Mouse (Mus musculus) layer of hippocampus, adult 2 months (tissue): ENCODE measurements around the gene Tob2. TPM values are rescaled to one million over a fixed set of nuclear protein-coding genes. Genes with fewer than 3 reads are reported as not detected.

Source experiments
- DNase-seq, 2 experiments: peaks; one replicate each; pipeline ENCODE4 v3.0.0; 2022; ENCODE audit warnings: low spot score in 2 of 2
- H3K27ac ChIP-seq: fragments of 200-600 bp; 2 replicates; pipeline ENCODE4 v1.8.1; 2022
- H3K4me3 ChIP-seq: fragments of 200-600 bp; 2 replicates; pipeline ENCODE4 v1.8.1; 2022; ENCODE audit warnings: mild to moderate bottlenecking
- CTCF ChIP-seq: fragments of 200-600 bp; conservative IDR thresholded peaks from 2 replicates; pipeline ENCODE4 v1.8.1; 2022; ENCODE audit warnings: antibody characterized with exemption, mild to moderate bottlenecking, moderate library complexity
- total RNA-seq, 2 experiments: library from RNA; stranded (reverse); gene quantifications; 2 replicates each; pipeline ENCODE4 v1.2.3; 2021

The Tob2 gene
- total RNA-seq, 2 experiments from 2014 or later = 28.6 to 38.4 TPM

DNA sequence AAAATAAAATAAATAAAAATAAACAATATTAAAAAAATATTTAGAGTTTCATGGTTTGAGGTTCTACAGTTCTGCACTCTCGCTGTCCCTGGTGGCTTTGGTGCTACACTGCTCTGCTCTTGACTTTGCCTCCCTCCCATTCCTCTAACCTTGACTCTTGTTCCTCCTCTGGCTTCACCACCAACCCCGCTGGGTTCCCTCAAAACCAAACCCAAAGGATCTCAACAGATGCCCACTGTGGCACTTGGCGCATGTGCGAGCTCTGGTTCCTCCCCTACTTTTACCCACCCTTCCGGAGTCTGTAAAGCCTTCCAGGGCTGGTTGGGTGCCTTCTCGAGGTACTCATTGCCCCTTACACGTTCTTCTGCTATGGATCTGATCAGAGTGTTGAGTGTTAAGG is 16.3 kb downstream of the Tob2 start:
- Histone ChIP-seq H3K27ac (no peak overlapping the region), H3K4me3 (no peak overlapping the region)
- no peak for DNase-seq
- TF ChIP-seq CTCF = no peak

- H3K27ac ChIP-seq = peak overlapping the region; percentile 89
Measured at GRCm38 (mm10) chr15:81840306-81840705, 18.3 kb downstream of the Tob2 start.

DNA sequence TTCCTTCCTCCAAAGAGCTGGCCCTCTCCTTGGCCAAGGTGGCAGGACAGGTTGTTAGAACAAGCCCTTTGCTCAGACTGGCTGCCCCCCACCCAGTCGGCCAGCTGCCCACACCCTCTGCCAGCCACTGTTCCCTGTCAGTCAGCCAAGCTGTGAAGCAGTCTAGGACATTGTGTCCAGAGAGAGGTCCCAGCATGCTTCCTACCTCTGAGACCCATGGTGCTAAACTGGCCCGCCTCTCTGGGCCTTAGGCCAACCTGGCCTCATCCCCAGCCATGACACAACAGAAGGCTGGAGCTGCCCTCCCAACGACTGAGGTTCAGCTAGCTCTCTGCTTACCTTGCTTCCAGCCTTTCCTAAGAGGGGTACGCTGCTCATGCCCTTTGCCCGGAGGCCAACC is 19.0 kb downstream of the Tob2 start:
- TF ChIP-seq CTCF = no peak
- DNase-seq = peak; percentile 71 to 75
- no peak overlapping the region for H3K4me3 ChIP-seq
- peak overlapping the region; percentile 89 for H3K27ac ChIP-seq

More at GRCm38 (mm10) chr15:81840306-81840705, 18.3 kb downstream of the Tob2 start:
- no peak overlapping the region for H3K4me3 ChIP-seq
- DNase-seq = no peak
- TF ChIP-seq CTCF = no peak

GRCm38 (mm10) chr15:81838554-81839235 is 19.9 kb downstream of the Tob2 start:
- no peak for DNase-seq
- no peak for TF ChIP-seq CTCF
- H3K4me3 ChIP-seq = no peak overlapping the region
- peak overlapping the region; percentile 89 for H3K27ac ChIP-seq

DNA sequence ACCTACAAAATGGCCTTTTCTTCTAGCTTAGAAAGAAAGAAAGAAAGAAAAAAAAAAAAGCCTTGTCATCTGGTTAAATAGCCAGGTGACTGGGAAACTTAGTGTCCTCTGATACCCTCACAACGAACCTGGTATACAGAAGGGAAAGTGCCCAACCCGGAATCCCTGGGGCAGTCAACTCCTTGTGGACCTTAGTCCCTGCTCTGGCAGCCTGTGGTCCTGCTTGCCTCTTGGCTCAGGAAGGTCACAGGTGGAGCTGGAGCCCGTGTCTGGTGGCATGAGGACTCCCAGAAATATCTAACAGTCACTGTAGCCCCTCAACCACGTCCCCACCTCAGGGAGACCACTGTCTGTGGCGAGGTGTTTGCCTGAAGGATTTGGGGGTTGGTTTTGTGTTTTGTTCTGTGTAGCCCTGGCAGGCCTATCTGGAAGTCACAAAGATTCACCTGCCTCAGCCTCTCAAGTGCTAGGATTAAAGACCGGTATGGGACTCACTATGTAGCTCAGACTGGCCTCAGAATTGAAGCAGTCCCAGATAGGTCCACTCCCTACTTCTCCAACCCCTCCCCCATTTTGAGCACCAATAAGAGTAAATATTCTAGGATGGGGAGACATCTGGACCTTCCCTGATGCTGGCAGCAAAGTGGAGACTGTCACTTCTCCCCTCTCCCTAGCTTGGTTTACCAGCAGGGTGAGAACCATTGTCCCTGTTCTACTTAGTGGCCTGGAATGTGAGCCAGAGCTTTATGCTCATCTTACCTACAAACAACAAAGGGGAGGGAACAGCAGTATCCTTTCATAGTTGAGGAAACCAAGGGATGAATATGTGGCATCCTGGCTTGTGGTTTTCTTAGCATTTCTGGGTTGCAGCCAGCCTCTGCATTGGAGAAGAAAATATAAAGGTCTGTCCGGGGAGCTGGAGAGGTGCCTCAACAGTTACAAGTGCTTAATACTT is 21.4 kb downstream of the Tob2 start:
- no peak for TF ChIP-seq CTCF
- Histone ChIP-seq H3K27ac (peak overlapping the region; percentile 90), H3K4me3 (peak overlapping the region; percentile 47; the same call in 1 of the 2 replicates)
- no peak for DNase-seq

GRCm38 (mm10) chr15:81836124-81836821 is 22.3 kb downstream of the Tob2 start:
- no peak for TF ChIP-seq CTCF
- H3K27ac ChIP-seq = peak overlapping the region; percentile 90
- peak; percentile 79 to 85 for DNase-seq
- H3K4me3 ChIP-seq = peak overlapping the region; percentile 47

DNA sequence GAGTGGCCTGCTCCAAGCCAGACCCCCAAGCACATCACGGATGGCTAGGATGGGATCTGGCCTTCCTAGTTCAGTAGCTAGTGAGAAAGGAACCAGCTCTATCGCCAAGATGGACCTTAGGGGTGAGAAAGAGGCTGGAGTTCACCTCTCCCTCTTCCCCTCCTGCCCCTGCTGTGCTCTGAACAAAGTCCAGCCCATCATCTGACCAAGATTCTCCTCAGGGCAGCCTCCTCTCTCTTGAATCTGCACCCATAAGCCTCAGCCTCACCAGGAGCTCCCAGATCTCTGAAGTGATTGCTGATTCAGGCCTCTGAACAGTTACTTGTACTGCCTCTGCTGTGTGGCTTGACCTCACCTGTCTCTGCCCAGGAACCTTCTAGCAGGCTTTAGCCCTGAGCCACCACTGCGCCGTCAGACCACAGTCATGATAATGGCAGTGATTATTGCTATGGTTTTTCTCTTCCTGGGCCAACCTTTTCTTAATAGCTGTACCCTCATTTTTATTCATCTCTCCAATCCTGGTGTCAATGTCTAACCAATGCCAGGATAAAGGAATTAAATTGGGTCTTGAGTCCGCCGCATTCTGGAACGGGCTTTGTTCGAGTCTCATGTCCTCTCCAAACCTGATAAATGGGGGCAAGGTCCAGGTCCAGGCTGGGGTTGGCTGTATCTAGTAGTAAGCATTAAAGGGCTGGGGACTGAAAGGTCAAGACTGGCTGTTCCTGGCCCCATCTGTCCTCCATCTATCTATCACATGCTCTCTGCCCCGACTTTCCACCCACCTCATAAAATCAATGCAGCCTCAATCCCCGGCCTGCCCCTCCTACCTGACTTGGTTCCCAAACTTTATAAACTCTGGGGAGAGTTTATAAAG is 23.4 kb downstream of the Tob2 start:
- Histone ChIP-seq H3K4me3 (no peak overlapping the region), H3K27ac (peak overlapping the region; percentile 90)
- TF ChIP-seq CTCF = no peak
- DNase-seq = no peak

DNA sequence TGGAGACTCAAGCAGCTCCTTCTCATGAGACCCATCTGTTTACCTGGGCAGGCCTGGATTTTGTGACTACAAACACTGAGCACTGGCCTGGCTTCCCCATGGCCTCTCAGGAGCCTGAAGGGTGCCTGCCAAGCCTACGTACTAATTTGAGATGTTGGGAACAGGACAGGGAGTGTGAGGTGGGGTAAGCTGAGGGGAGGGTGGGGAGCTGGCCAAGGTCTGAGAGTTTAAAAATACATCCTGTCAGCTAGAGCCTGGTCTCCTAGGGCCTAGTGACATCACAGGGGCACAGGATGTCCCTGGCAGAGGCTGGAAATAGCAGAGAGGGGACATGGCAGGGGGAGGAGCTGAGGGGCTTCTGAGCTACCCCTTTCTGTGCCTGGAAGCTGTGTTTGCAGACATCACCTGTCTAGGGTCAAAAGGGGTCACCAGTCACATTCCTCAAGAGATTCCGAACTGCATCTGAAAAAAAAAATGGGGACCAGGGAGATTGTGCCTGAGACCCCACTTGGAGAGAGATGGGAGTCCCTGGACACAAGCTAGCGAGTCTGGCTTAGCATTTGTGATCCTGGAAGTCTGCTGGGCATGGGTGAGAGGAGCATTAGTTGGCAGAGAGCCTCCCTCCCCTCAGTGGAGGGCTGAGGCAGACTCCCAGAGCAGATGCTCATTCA is 24.3 kb downstream of the Tob2 start:
- Histone ChIP-seq H3K27ac (peak overlapping the region; percentile 53; the same call in 1 of the 2 replicates), H3K4me3 (no peak overlapping the region)
- no peak for DNase-seq
- no peak for TF ChIP-seq CTCF

GRCm38 (mm10) chr15:81833481-81833880 is 25.1 kb downstream of the Tob2 start:
- peak overlapping the region; percentile 53; the same call in 1 of the 2 replicates for H3K27ac ChIP-seq
- no peak for DNase-seq
- TF ChIP-seq CTCF = no peak

GRCm38 (mm10) chr15:81832219-81832618 is 26.4 kb downstream of the Tob2 start:
- peak overlapping the region; percentile 74; the same call in 1 of the 2 replicates for H3K27ac ChIP-seq
- H3K4me3 ChIP-seq = no peak overlapping the region
- no peak for DNase-seq
- TF ChIP-seq CTCF = no peak

More at GRCm38 (mm10) chr15:81833481-81833880, 25.1 kb downstream of the Tob2 start:
- H3K4me3 ChIP-seq = no peak overlapping the region

GRCm38 (mm10) chr15:81831136-81831825 is 27.3 kb downstream of the Tob2 start:
- H3K27ac ChIP-seq = peak overlapping the region; percentile 74
- peak; percentile 93 for TF ChIP-seq CTCF
- no peak overlapping the region for H3K4me3 ChIP-seq
- peak; percentile 75 to 81 for DNase-seq
